Mouse (Mus musculus): ENCODE results near the gene Ptgfr. TPM values are rescaled to one million over a fixed set of nuclear protein-coding genes. Genes with fewer than 3 reads are reported as not detected.

Ptgfr gene
- polyA plus RNA-seq, 1 experiment from 2014 or later = 13.1 TPM

DNA sequence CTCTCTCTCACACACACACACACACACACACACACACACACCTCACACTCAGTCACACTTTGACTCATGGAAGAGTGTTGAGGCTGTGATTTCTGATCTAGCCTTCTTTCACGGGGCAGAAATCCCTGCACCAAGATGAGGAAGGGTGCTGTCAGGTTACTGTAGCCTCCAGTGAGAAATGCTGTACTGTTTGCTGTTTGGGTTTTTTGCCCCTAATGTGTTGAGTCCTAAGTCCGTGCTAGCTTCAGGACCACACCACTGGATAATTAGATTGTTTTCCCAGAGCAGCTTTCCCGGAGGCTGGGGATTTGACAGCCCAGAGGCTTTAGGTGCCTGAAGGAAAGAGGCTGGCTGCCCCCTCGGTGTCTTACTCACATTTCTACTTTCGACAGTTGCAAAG lies 979 bp downstream of the Ptgfr start:
- H3K9me3 ChIP-seq (replicated peaks) = no peaks in the 10 kb centered on the region
- H3K4me3 ChIP-seq (replicated peaks) = peak overlapping the region; percentile 51
- no peak for ATAC-seq (ENCODE audit: insufficient number of reproducible peaks, low FRiP score, low TSS enrichment, low read depth)
- WGBS = 4% methylated on average over 5 of the region's 5 CpGs
- H3K36me3 ChIP-seq = no peaks in the 10 kb centered on the region
- H3K4me1 ChIP-seq = 0 out of 2 replicates have a peak, but pooled peaks cover 17% of the 10 kb centered on the region
- peak overlapping the region; percentile 89 for H3K4me2 ChIP-seq (replicated peaks)
- no peak overlapping the region for H3K27ac ChIP-seq (replicated peaks)
- peaks cover 11% of the 10 kb centered on the region for H3K27me3 ChIP-seq
- H3K9ac ChIP-seq = 0 out of 2 replicates have a peak overlapping the region, but pooled peaks have one; percentile 2

- no peak for ATAC-seq (ENCODE audit: insufficient number of reproducible peaks, low FRiP score, low TSS enrichment, low read depth)
- Histone ChIP-seq H3K27ac (replicated peaks) (no peak overlapping the region), H3K27me3 (peaks cover 11% of the 10 kb centered on the region), H3K4me1 (0 out of 2 replicates have a peak, but pooled peaks cover 17% of the 10 kb centered on the region), H3K9ac (no peak overlapping the region), H3K4me2 (replicated peaks) (peak overlapping the region; percentile 89; the same call in 1 of the 2 replicates), H3K4me3 (replicated peaks) (0 out of 2 replicates have a peak overlapping the region, but pooled peaks have one; percentile 10), H3K36me3 (no peaks in the 10 kb centered on the region), H3K9me3 (replicated peaks) (no peaks in the 10 kb centered on the region)
- WGBS = 60% methylated on average over 3 of the region's 3 CpGs
These were observed 1.6 kb downstream of the Ptgfr start for GRCm38 (mm10) chr3:151835831-151836230.

DNA sequence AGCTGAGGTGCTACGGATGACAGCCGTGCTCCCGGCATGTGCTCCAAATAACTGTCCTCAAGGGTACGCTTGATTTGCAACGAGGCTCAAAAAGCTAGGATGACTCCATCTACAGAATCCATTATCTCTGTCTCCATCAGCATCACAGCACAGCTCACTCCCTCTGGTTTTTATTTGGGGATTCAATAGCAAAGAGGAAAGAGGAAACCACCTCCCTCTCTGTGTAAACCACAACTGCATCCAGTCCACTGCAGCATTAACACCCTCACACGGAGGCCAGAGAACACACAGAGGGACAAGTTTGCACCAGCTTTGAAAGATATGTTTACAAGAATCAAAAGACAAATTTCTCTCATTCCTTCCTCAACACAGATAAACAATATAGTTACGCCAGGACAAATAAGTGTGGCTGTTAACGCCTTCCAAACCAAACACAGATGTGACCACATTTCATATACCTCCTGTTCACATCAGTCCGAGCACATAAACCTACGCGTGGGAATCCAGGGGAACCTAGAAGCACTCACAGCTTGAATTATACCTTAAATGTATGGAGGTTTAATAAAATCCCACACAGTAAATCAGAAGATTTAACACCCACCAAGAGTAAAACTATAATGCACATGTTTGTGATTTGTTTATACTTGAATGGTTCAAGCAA lies 9.3 kb downstream of the Ptgfr start:
- H3K4me1 ChIP-seq = no peaks in the 10 kb centered on the region
- H3K9ac ChIP-seq = no peak overlapping the region
- ATAC-seq (ENCODE audit: insufficient number of reproducible peaks, low FRiP score, low TSS enrichment, low read depth) = no peak
- H3K9me3 ChIP-seq (replicated peaks) = no peaks in the 10 kb centered on the region
- H3K27me3 ChIP-seq = no peaks in the 10 kb centered on the region
- H3K4me2 ChIP-seq (replicated peaks) = no peak overlapping the region
- no peak overlapping the region for H3K4me3 ChIP-seq (replicated peaks)
- no peak overlapping the region for H3K27ac ChIP-seq (replicated peaks)
- H3K36me3 ChIP-seq = no peaks in the 10 kb centered on the region
- 47% methylated on average over 11 of the region's 11 CpGs for WGBS

DNA sequence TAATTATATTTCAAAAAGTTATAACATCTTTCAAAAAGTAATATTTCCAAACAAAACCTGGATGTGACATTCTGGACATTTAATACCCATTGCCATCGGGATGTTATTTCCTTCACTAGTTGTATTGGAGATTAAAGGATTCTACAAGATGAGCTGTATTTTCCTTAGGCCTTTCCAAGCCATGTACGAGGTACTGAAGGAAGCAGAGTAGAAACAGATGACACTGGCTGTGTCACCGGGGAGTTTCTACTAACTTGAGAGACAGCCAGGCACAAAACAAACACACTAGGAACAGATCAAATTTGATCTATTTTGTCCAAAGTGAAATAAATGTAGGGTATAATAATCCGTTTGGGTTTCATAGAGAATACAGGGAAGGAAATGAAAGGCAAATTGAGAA lies 17.6 kb downstream of the Ptgfr start:
- H3K27me3 ChIP-seq = no peaks in the 10 kb centered on the region
- no peak overlapping the region for H3K27ac ChIP-seq (replicated peaks)
- WGBS = 48% methylated on average over 4 of the region's 4 CpGs
- H3K36me3 ChIP-seq = no peaks in the 10 kb centered on the region
- H3K4me2 ChIP-seq (replicated peaks) = no peak overlapping the region
- H3K4me3 ChIP-seq (replicated peaks) = no peak overlapping the region
- no peak overlapping the region for H3K9ac ChIP-seq
- H3K4me1 ChIP-seq = no peaks in the 10 kb centered on the region
- no peak for ATAC-seq (ENCODE audit: insufficient number of reproducible peaks, low FRiP score, low TSS enrichment, low read depth)
- H3K9me3 ChIP-seq (replicated peaks) = no peaks in the 10 kb centered on the region

- H3K9me3 ChIP-seq (replicated peaks) = no peaks in the 10 kb centered on the region
- WGBS = 82% methylated on average over 6 of the region's 6 CpGs
- no peak overlapping the region for H3K4me2 ChIP-seq (replicated peaks)
- H3K4me1 ChIP-seq = no peaks in the 10 kb centered on the region
- no peaks in the 10 kb centered on the region for H3K27me3 ChIP-seq
- no peaks in the 10 kb centered on the region for H3K36me3 ChIP-seq
- no peak overlapping the region for H3K9ac ChIP-seq
- no peak overlapping the region for H3K27ac ChIP-seq (replicated peaks)
- no peak overlapping the region for H3K4me3 ChIP-seq (replicated peaks)
- no peak for ATAC-seq (ENCODE audit: insufficient number of reproducible peaks, low FRiP score, low TSS enrichment, low read depth)
These were observed 19.2 kb downstream of the Ptgfr start for GRCm38 (mm10) chr3:151818265-151818664.

DNA sequence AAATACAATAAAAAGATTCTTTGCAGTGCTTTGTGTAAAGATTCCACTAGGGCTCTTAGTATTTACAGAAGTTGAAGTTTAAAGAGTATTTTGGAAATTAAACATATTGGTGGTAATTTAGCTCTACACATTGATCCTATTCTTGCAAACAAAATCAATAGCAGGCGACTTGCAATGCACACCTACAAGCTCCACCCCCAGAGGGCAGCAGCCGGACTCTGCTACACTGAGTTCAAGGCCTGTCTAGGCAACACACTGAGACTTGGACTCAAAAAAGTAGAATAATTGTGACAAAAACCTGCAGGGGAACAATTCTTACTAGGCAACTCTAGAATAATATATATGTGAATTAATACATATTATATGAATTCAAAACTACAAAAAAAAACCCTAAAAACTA lies 28.8 kb downstream of the Ptgfr start:
- ATAC-seq (ENCODE audit: insufficient number of reproducible peaks, low FRiP score, low TSS enrichment, low read depth) = no peak
- H3K9ac ChIP-seq = no peak overlapping the region
- H3K4me1 ChIP-seq = no peaks in the 10 kb centered on the region
- no peak overlapping the region for H3K4me3 ChIP-seq (replicated peaks)
- no peaks in the 10 kb centered on the region for H3K27me3 ChIP-seq
- H3K9me3 ChIP-seq (replicated peaks) = no peaks in the 10 kb centered on the region
- H3K36me3 ChIP-seq = no peaks in the 10 kb centered on the region
- H3K4me2 ChIP-seq (replicated peaks) = no peak overlapping the region
- WGBS = 65% methylated on average over 2 of the region's 2 CpGs
- no peak overlapping the region for H3K27ac ChIP-seq (replicated peaks)

- Histone ChIP-seq H3K9ac (no peak overlapping the region), H3K9me3 (replicated peaks) (no peaks in the 10 kb centered on the region), H3K4me2 (replicated peaks) (no peak overlapping the region), H3K27ac (replicated peaks) (no peak overlapping the region), H3K36me3 (no peaks in the 10 kb centered on the region), H3K27me3 (no peaks in the 10 kb centered on the region), H3K4me3 (replicated peaks) (no peak overlapping the region), H3K4me1 (no peaks in the 10 kb centered on the region)
- no peak for ATAC-seq (ENCODE audit: insufficient number of reproducible peaks, low FRiP score, low TSS enrichment, low read depth)
- 60% methylated on average over 8 of the region's 8 CpGs for WGBS
These were observed 48.8 kb downstream of the Ptgfr start for GRCm38 (mm10) chr3:151788622-151789021.

GRCm38 (mm10) chr3:151775089-151775488 lies 62.3 kb downstream of the Ptgfr start:
- ATAC-seq (ENCODE audit: insufficient number of reproducible peaks, low FRiP score, low TSS enrichment, low read depth) = no peak
- Histone ChIP-seq H3K9me3 (replicated peaks) (no peaks in the 10 kb centered on the region), H3K4me2 (replicated peaks) (no peak overlapping the region), H3K36me3 (no peaks in the 10 kb centered on the region), H3K9ac (no peak overlapping the region), H3K4me1 (no peaks in the 10 kb centered on the region), H3K4me3 (replicated peaks) (no peak overlapping the region), H3K27me3 (no peaks in the 10 kb centered on the region), H3K27ac (replicated peaks) (no peak overlapping the region)
- WGBS = 66% methylated on average over 4 of the region's 4 CpGs

DNA sequence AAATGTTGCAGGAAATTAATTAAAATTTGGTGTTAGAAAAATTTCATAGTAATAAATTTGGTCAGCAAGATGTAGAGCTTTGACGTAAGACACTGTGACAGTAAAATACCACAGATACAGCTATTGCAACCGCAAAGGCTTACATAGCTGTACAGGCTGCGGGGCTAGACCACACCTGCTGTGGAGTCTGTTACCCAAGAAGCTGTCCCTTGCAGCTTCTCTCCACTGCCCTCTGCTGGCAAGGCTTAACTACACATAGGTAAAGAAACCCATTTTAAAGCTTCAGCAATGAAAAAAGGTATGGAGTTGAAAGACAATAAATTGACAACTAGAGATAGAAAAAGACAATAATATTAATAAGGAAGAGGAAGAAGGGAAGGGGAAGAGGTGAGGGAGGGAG lies 66.4 kb downstream of the Ptgfr start:
- Histone ChIP-seq H3K27ac (replicated peaks) (no peak overlapping the region), H3K9me3 (replicated peaks) (no peaks in the 10 kb centered on the region), H3K4me2 (replicated peaks) (no peak overlapping the region), H3K4me1 (no peaks in the 10 kb centered on the region), H3K4me3 (replicated peaks) (no peak overlapping the region), H3K9ac (no peak overlapping the region), H3K36me3 (no peaks in the 10 kb centered on the region), H3K27me3 (no peaks in the 10 kb centered on the region)
- no peak for ATAC-seq (ENCODE audit: insufficient number of reproducible peaks, low FRiP score, low TSS enrichment, low read depth)
- 43% methylated on average over 3 of the region's 3 CpGs for WGBS

- Histone ChIP-seq H3K4me3 (replicated peaks) (no peak within 1 kb of the TSS), H3K9me3 (replicated peaks) (no peaks in the 10 kb centered on the region), H3K27ac (replicated peaks) (no peak within 1 kb of the TSS), H3K36me3 (no peaks in the 10 kb centered on the region), H3K27me3 (no peaks in the 10 kb centered on the region), H3K4me1 (no peaks in the 10 kb centered on the region), H3K9ac (no peak within 1 kb of the TSS), H3K4me2 (replicated peaks) (no peak within 1 kb of the TSS; the same call in 1 of the 2 replicates)
- WGBS = 34% methylated on average over 7 of the region's 7 CpGs
- ATAC-seq (ENCODE audit: insufficient number of reproducible peaks, low FRiP score, low TSS enrichment, low read depth) = no peak
These were observed 87.7 kb downstream of the Ptgfr start, which contains the start of gene Ifi44 for GRCm38 (mm10) chr3:151749737-151750136. Ifi44 (minus strand) TSS chr3:151749960.

DNA sequence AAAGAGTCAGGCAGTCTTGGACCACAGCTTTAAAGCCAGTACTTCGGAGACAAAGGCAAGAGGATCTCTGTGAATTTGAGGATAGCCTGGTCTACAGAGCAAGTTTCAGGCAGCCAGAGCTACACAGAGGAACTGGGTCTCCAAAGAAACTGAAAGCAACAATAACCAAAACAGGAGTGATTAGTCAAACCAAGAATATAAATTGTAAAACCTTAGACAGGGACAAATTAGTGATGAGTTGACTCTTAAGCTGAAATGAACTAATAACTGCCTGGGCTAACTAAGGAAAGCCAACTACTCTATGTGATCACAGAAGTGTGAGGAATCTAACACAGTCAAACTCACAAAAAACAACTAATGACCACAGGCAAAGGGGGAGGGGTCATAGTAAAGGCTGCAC lies 88.9 kb downstream of the Ptgfr start:
- 85% methylated on average over 1 of the region's 1 CpGs for WGBS
- H3K27me3 ChIP-seq = no peaks in the 10 kb centered on the region
- H3K4me3 ChIP-seq (replicated peaks) = no peak overlapping the region
- H3K27ac ChIP-seq (replicated peaks) = no peak overlapping the region
- H3K9me3 ChIP-seq (replicated peaks) = no peaks in the 10 kb centered on the region
- no peak overlapping the region for H3K4me2 ChIP-seq (replicated peaks)
- H3K4me1 ChIP-seq = no peaks in the 10 kb centered on the region
- ATAC-seq (ENCODE audit: insufficient number of reproducible peaks, low FRiP score, low TSS enrichment, low read depth) = no peak
- no peaks in the 10 kb centered on the region for H3K36me3 ChIP-seq
- no peak overlapping the region for H3K9ac ChIP-seq

Data from embryonic facial prominence, embryonic 15.5 days (tissue).